Mouse (Mus musculus) kidney, embryonic 14.5 days (tissue): ENCODE measurements around the gene Irgc1. TPM values are rescaled to one million over a fixed set of nuclear protein-coding genes. Genes with fewer than 3 reads are reported as not detected.

Source experiments
- ATAC-seq: fragments of 200-750 bp; cut with Nextera tagmentation; 2 replicates; pipeline ENCODE4 v1.8.0; 2017; ENCODE audit warnings: moderate number of reproducible peaks, mild to moderate bottlenecking, moderate TSS enrichment, moderate library complexity; ENCODE audit not compliant: low FRiP score, low TSS enrichment
- H3K27ac ChIP-seq: fragments of 300-500 bp; sonication (generic); 2 replicates; pipeline ENCODE4 v1.5.1; 2014; ENCODE audit warnings: low read depth, mild to moderate bottlenecking, low read length, moderate library complexity, mixed read lengths
- H3K27me3 ChIP-seq: fragments of 300-500 bp; sonication (generic); 2 replicates; pipeline ENCODE4 v1.6.1; 2014; ENCODE audit warnings: mild to moderate bottlenecking, low read length; ENCODE audit not compliant: control insufficient read depth, insufficient read depth
- H3K36me3 ChIP-seq: fragments of 300-500 bp; sonication (generic); 2 replicates; pipeline ENCODE4 v1.6.1; 2014; ENCODE audit warnings: low read length, mixed read lengths; ENCODE audit not compliant: control insufficient read depth, insufficient read depth
- H3K4me1 ChIP-seq: fragments of 300-500 bp; sonication (generic); 2 replicates; pipeline ENCODE4 v1.6.1; 2014; ENCODE audit warnings: low read length, mixed read lengths; ENCODE audit not compliant: control insufficient read depth, insufficient read depth
- H3K4me2 ChIP-seq: fragments of 300-500 bp; sonication (generic); replicated peaks from 2 replicates; pipeline ENCODE4 v1.6.1; 2014; ENCODE audit warnings: low read depth, mild to moderate bottlenecking, low read length
- H3K4me3 ChIP-seq: fragments of 300-500 bp; sonication (generic); 2 replicates; pipeline ENCODE4 v1.5.1; 2014; ENCODE audit warnings: mild to moderate bottlenecking, low read length
- H3K9ac ChIP-seq: fragments of 300-500 bp; sonication (generic); 2 replicates; pipeline ENCODE4 v1.6.1; 2014; ENCODE audit warnings: low read depth, mild to moderate bottlenecking, low read length, moderate library complexity
- H3K9me3 ChIP-seq: fragments of 300-500 bp; sonication (generic); 2 replicates; pipeline ENCODE4 v1.6.1; 2016; ENCODE audit warnings: low read length; ENCODE audit not compliant: control insufficient read depth
- WGBS: fragments of 180-500 bp; shearing (Covaris S2); extraction: QIAGEN DNeasy Blood & Tissue Kit; methylation state at CpG from one replicate; pipeline ENCODE4 v1.1.7; 2014; 5-methylcytosine and 5-hydroxymethylcytosine counted together
- polyA plus RNA-seq: library from polyadenylated mRNA; unstranded; fragments of >200 nt; fragmentation: Nextera tagmentation; extraction: Ambion mirVana; gene quantifications from 2 replicates; pipeline ENCODE4 v1.2.1, GENCODE M21; 2014

The Irgc1 gene
- polyA plus RNA-seq, 1 experiment from 2014 or later = not detected

DNA sequence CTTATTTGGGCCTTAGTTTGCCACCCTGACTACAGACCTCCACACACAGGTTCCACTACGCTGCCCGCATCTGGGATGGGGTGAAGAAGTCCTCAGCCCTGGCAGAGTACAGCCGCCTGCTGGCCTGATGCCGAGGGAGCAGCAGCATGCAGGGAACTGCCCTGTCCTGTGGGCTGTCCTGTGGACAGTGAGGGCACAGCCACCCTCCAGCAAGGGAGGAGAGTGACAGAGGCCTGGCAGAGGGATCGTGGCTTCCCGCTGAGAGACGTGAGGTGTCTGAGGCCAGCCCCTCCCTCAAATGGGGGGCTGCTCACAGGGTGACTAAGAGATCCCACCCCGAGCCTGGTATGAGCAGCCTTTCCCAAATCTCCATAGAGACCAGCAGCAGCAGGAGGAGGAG lies 29.8 kb downstream of the Irgc1 start:
- H3K27ac ChIP-seq = no peak overlapping the region
- 81% methylated on average over 8 of the region's 8 CpGs for WGBS
- no peaks in the 10 kb centered on the region for H3K27me3 ChIP-seq
- no peak overlapping the region for H3K9ac ChIP-seq
- no peak overlapping the region for H3K4me2 ChIP-seq
- peaks cover 6% of the 10 kb centered on the region; the same call in 1 of the 2 replicates for H3K4me1 ChIP-seq
- H3K9me3 ChIP-seq = no peaks in the 10 kb centered on the region
- peaks cover 19% of the 10 kb centered on the region; the same call in 1 of the 2 replicates for H3K36me3 ChIP-seq
- no peak overlapping the region for H3K4me3 ChIP-seq
- ATAC-seq = no peak

DNA sequence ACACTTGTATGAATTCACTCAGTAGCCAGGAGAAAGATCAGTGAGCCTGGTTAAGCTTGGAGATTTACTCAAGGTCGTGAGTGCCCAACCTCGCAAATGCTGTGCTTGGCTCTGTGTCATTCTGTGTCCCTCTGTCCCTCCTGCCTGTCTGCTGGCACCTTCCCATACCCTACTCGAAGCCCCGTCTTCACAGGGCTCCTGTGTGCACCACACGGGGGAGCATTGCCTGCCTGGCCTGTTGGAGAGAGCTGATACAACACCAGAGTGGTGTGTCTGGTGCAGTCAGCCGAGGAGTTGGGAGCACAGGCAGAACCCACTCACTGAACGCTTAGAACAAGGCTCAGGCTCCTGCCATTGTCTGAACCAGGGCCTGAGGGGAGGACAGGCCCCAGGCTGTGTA lies 30.4 kb downstream of the Irgc1 start:
- H3K9me3 ChIP-seq = no peaks in the 10 kb centered on the region
- H3K4me1 ChIP-seq = peaks cover 6% of the 10 kb centered on the region; the same call in 1 of the 2 replicates
- no peak overlapping the region for H3K4me2 ChIP-seq
- peaks cover 22% of the 10 kb centered on the region; the same call in 1 of the 2 replicates for H3K36me3 ChIP-seq
- H3K27ac ChIP-seq = no peak overlapping the region
- no peaks in the 10 kb centered on the region for H3K27me3 ChIP-seq
- H3K9ac ChIP-seq = no peak overlapping the region
- H3K4me3 ChIP-seq = no peak overlapping the region
- 81% methylated on average over 7 of the region's 7 CpGs for WGBS
- no peak for ATAC-seq

DNA sequence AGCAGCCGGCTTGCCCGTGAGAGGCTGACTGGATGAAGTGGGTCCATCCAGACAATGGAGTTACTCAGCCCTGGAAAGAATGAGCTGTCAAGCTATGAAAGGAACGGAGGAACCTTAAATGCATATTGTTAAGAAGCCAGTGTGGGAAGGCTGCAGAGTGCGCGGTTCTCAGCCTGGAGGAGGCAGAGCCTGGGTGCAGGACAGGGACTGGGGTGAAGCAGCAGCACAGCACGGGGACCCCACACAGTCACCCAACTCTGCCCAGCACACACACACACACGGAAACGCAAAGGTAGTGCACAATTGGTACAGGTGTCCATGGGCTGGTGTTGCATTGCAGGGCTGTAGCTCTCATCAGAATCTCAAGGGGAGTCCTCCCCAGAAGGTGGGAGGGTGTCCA lies 32.5 kb downstream of the Irgc1 start:
- no peak for ATAC-seq
- 93% methylated on average over 8 of the region's 8 CpGs for WGBS

DNA sequence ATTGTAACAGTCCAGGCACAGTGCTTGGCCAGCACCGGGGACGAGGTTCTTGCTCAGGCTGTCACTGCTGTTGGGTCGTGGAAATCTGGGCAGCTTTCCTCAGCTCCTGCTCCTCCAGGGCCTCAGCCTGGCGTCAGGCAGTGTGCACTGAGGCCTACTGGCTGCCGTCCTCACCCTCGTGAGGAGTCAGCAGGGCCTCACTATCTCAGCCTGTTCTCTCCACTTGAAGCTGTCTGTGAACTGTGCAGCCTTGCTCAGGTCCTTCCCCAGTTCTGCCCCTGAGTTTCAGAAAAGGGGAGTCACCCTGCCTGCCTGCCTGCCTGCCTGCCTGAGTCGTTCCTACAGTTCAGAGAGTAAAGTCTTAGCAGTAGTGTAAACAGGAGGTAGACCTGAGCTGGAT lies 36.8 kb downstream of the Irgc1 start:
- WGBS = 83% methylated on average over 7 of the region's 7 CpGs
- H3K27ac ChIP-seq = no peak overlapping the region
- no peak overlapping the region for H3K9ac ChIP-seq
- H3K36me3 ChIP-seq = peaks cover 8% of the 10 kb centered on the region; the same call in 1 of the 2 replicates
- H3K4me1 ChIP-seq = no peaks in the 10 kb centered on the region
- H3K27me3 ChIP-seq = no peaks in the 10 kb centered on the region
- H3K4me2 ChIP-seq = no peak overlapping the region
- no peak overlapping the region for H3K4me3 ChIP-seq
- no peaks in the 10 kb centered on the region for H3K9me3 ChIP-seq
- no peak for ATAC-seq

More for the DNA sequence above, 32.5 kb downstream of the Irgc1 start:
- Histone ChIP-seq H3K9me3 (no peaks in the 10 kb centered on the region), H3K27ac (no peak overlapping the region), H3K4me1 (peaks cover 6% of the 10 kb centered on the region; the same call in 1 of the 2 replicates), H3K4me2 (no peak overlapping the region), H3K9ac (no peak overlapping the region), H3K4me3 (no peak overlapping the region), H3K27me3 (no peaks in the 10 kb centered on the region), H3K36me3 (peaks cover 23% of the 10 kb centered on the region; the same call in 1 of the 2 replicates)

DNA sequence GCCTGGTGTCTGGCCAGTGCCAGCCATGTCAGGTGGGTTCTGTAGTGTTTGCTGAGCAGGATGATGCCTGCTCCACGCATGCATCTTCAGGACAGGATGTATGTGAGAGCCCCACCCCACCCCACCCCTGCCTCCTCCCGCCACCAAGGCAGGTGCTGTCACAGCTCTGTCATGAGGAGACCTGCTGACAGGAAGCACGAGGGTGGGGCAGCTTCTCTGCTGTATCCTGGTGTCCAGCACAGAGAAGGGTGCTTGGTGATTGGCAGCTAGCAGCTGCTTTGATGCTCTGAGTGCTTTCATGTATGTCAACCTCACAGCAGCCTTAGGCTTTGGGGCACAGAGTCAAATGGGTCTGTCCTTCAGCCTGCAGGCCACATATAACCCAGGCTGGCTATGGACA lies 38.5 kb downstream of the Irgc1 start:
- Histone ChIP-seq H3K4me3 (no peak overlapping the region), H3K9me3 (no peaks in the 10 kb centered on the region), H3K4me1 (no peaks in the 10 kb centered on the region), H3K36me3 (peaks cover 5% of the 10 kb centered on the region; the same call in 1 of the 2 replicates), H3K27me3 (no peaks in the 10 kb centered on the region), H3K27ac (no peak overlapping the region), H3K4me2 (no peak overlapping the region), H3K9ac (no peak overlapping the region)
- ATAC-seq = no peak
- WGBS = 80% methylated on average over 3 of the region's 3 CpGs

DNA sequence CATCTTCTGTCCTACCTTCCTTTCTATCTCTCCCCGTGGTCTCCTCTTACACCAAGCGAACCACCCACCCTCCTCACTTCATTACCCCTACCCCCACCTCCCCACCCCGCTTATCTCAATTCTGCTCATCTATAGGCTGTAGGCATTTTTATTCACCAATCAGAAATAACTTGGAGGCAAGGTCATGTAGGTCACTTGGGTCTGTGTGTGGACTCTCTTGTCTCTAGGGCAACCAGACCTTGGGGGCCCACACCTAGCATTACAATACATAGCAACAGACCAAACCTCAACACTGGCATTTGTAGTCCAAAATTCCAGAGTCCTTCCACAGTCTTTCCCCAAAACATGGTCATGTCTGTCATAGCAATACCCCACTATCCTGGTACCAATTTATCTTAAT lies 41.3 kb downstream of the Irgc1 start:
- no peak for ATAC-seq
- peaks cover 5% of the 10 kb centered on the region; the same call in 1 of the 2 replicates for H3K4me1 ChIP-seq
- no peak overlapping the region for H3K4me2 ChIP-seq
- no peaks in the 10 kb centered on the region for H3K9me3 ChIP-seq
- H3K36me3 ChIP-seq = peaks cover 10% of the 10 kb centered on the region; the same call in 1 of the 2 replicates
- no peak overlapping the region for H3K4me3 ChIP-seq
- H3K9ac ChIP-seq = no peak overlapping the region
- 66% methylated on average over 3 of the region's 3 CpGs for WGBS
- H3K27me3 ChIP-seq = no peaks in the 10 kb centered on the region
- no peak overlapping the region for H3K27ac ChIP-seq

DNA sequence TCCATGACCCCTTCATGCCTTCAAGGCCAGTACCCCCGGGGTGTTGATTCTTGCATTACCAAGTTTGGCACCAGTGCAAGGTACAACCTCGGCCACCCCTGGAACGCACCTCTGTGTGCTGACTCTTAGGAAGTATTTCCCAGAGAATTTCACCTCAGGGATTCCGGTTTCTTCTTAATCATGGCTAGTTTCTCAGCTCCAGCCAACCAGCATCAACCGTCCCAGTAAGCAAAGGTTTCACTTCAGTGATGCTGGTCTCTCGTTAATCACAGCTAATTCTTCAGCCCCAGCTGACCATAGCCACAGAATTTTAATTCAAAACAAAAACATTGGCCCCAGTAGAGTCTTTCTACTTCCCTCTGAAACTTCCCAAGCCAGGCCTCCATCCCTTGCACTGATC lies 42.0 kb downstream of the Irgc1 start:
- Histone ChIP-seq H3K4me2 (no peak overlapping the region), H3K9ac (no peak overlapping the region), H3K36me3 (peaks cover 16% of the 10 kb centered on the region; the same call in 1 of the 2 replicates), H3K27ac (no peak overlapping the region), H3K4me1 (peaks cover 5% of the 10 kb centered on the region; the same call in 1 of the 2 replicates), H3K27me3 (no peaks in the 10 kb centered on the region), H3K9me3 (no peaks in the 10 kb centered on the region), H3K4me3 (no peak overlapping the region)
- no peak for ATAC-seq
- WGBS = 81% methylated on average over 6 of the region's 6 CpGs

DNA sequence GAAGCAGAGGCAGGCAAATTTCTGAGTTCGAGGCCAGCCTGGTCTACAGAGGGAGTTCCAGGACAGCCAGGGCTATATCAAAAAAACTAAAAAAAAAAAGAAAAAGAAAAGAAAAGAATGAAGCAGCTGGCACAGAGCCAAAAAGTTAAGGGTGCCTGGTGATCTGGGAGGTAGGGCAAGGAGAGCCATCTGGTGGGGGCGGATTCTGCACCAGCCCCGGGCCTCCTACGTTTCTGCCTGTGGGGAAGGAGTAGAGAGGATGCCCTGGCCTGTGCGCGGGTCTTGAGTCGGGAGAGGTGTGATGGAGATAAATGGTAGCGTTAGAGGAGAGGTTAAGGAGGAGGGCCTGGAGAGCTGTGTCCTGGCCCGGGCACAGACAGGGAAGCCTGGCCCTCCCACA lies 43.9 kb downstream of the Irgc1 start:
- no peak overlapping the region for H3K4me3 ChIP-seq
- peaks cover 5% of the 10 kb centered on the region; the same call in 1 of the 2 replicates for H3K4me1 ChIP-seq
- H3K9me3 ChIP-seq = no peaks in the 10 kb centered on the region
- H3K27me3 ChIP-seq = no peaks in the 10 kb centered on the region
- H3K4me2 ChIP-seq = no peak overlapping the region
- WGBS = 80% methylated on average over 9 of the region's 9 CpGs
- H3K27ac ChIP-seq = no peak overlapping the region
- H3K9ac ChIP-seq = no peak overlapping the region
- peaks cover 26% of the 10 kb centered on the region for H3K36me3 ChIP-seq
- ATAC-seq = no peak

DNA sequence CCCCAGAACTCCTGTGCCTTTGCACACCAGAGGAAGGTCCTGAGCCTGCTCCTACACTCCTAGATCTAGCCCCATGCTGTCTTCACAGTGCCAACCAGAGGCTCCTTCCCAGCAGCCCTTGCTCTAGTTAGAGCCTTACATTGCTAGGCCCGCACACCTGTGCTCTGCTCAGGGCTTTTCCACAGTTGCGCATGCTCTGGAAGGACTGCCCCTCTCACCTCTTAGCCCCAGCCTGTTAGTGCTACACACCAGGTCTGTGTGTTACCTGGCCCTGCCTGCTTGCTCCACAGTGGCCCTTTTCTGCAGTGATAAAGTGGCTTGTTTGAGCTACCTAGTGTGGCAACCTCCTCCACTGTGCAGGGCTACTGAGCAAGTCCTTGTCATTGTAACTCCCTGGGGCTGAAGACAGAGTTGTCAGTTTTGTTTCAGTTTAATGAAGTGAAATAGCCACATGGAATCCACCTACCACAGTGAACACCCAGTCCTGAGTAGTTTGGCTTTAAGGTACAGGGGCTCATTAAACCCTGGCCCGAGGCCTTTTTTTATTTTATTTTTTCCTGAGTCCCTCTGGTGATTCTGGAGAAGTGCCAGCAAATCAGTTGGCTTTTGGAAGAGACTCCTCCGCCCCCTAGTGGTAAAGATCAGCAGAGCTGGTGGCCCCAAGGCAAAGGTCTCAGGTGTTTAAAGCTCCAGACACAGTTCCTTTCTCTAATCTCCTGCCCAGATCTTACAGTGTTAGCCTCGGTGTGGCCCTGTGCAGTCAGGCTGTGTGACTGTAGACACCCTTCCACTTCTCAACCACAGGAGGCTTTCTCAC lies 45.4 kb downstream of the Irgc1 start:
- Histone ChIP-seq H3K36me3 (peaks cover 28% of the 10 kb centered on the region), H3K4me1 (peaks cover 5% of the 10 kb centered on the region; the same call in 1 of the 2 replicates), H3K4me2 (no peak overlapping the region), H3K27me3 (no peaks in the 10 kb centered on the region), H3K4me3 (no peak overlapping the region), H3K9me3 (no peaks in the 10 kb centered on the region), H3K27ac (no peak overlapping the region), H3K9ac (no peak overlapping the region)
- peak; percentile 60 for ATAC-seq
- WGBS = 43% methylated on average over 5 of the region's 5 CpGs
